Mouse (Mus musculus): Measurements from ENCODE around the gene Opa3.

- TF ChIP-seq GATA1 (IDR thresholded peaks at IDR 0.05; ENCODE audit: borderline replicate concordance, low read length) = no peak
- TF ChIP-seq FLI1 (IDR thresholded peaks at IDR 0.05; ENCODE audit: low read length) = no peak
These were observed 10.2 kb downstream of the Opa3 start for GRCm38 (mm10) chr7:19238344-19238743.

Measured in megakaryocyte, embryonic 14.5 days (primary cell).